In the genomic region with DNA sequence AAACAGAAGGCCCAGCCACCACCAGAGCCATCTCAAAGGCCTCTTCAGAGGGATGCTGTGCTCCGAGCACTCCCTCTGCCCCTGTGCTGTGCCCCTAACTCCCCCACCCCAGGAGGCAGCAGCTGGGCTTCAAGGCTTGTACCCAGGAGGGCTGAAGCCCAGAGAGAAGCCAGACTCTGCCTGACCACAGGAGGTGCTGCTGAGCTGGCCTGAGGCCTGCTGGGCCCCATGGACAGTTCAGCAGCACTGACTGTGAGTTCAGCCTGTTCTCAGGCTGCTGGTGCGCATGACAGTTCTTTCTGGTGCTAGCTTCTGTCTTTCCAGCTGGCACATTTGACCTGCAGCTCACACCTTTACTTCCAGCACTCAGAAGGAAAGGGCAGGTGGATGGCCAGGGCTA, we compare ENCODE assay signal across 10 mouse cellular contexts. TPM values are rescaled to one million over a fixed set of nuclear protein-coding genes. Genes with fewer than 3 reads are reported as not detected.
DNase-seq lines count a peak whose midpoint lies in the region; ATAC-seq and TF ChIP-seq lines count a peak whose summit lies in the region.
"Had no signal": no experiment of that assay in that cellular context is flagged by ENCODE, and none has a peak within 500 bp of the region (broad histone marks: within the 10 kb centered on the region; RNA-seq: fewer than 3 reads in every experiment).

No protein-coding gene starts in this region.

- H3K4me3 ChIP-seq in heart, embryonic 13.5 days = no peak overlapping the region
- no peak overlapping the region for H3K4me3 ChIP-seq in lung, postnatal 0 days (ENCODE audit: low read depth, low read length)

- no peak overlapping the region for H3K27ac ChIP-seq in heart, embryonic 13.5 days (replicated peaks)
- H3K27ac ChIP-seq in lung, postnatal 0 days (ENCODE audit: low read length) = no peak overlapping the region
- H3K27ac ChIP-seq: macrophage had no signal

- 80% methylated on average over 2 of the region's 2 CpGs for WGBS in heart, embryonic 13.5 days
- WGBS in lung, postnatal 0 days = 80% methylated on average over 2 of the region's 2 CpGs

- H3K9ac ChIP-seq in heart, embryonic 13.5 days = peak overlapping the region; percentile 33; the same call in 1 of the 2 replicates
- no peak overlapping the region for H3K9ac ChIP-seq in lung, postnatal 0 days (replicated peaks; ENCODE audit: low read depth)

- no peak overlapping the region for H3K4me2 ChIP-seq in heart, embryonic 13.5 days
- no peak overlapping the region for H3K4me2 ChIP-seq in lung, postnatal 0 days (replicated peaks; ENCODE audit: low read depth, low read length)

- TF ChIP-seq EP300 in lung, postnatal 0 days (IDR thresholded peaks at IDR 0.05) = no peak

- peaks cover 43% of the 10 kb centered on the region for H3K4me1 ChIP-seq in heart, embryonic 13.5 days
- H3K4me1 ChIP-seq in lung, postnatal 0 days (ENCODE audit: insufficient read depth, low read depth, low read length) = peaks cover 12% of the 10 kb centered on the region

- H3K27me3 ChIP-seq in heart, embryonic 13.5 days (replicated peaks) = no peaks in the 10 kb centered on the region
- no peaks in the 10 kb centered on the region for H3K27me3 ChIP-seq in lung, postnatal 0 days (replicated peaks; ENCODE audit: insufficient read depth, low read length)
- H3K27me3 ChIP-seq: Patski had no signal

- no peaks in the 10 kb centered on the region for H3K9me3 ChIP-seq in heart, embryonic 13.5 days
- no peaks in the 10 kb centered on the region for H3K9me3 ChIP-seq in lung, postnatal 0 days (ENCODE audit: low read length)

- no peak for DNase-seq in heart, adult 11 months
- no peak for DNase-seq in lung, postnatal 0 days (ENCODE audit: low spot score)
- DNase-seq in lung, postnatal 14 days = no peak
- peak; percentile 53 for DNase-seq in embryo, embryonic 10.5 days (ENCODE audit: low spot score)
- peak; percentile 68 for DNase-seq in retina, embryonic 14.5 days (ENCODE audit: low spot score)
- no peak for DNase-seq in right cerebral cortex, adult 2 months (ENCODE audit: low spot score in 2 of 2)
- no peak for DNase-seq in heart, postnatal 10 days

- no peak for ATAC-seq in heart, embryonic 13.5 days (ENCODE audit: extremely low read depth, insufficient number of reproducible peaks, low FRiP score, low TSS enrichment)
- ATAC-seq in lung, postnatal 0 days = no peak
- ATAC-seq: Patski had no signal

- TF ChIP-seq CTCF in lung, postnatal 0 days (IDR thresholded peaks at IDR 0.05) = peak; percentile 63

- peaks cover 20% of the 10 kb centered on the region for H3K36me3 ChIP-seq in heart, embryonic 13.5 days
- 0 out of 2 replicates have a peak, but pooled peaks cover 4% of the 10 kb centered on the region for H3K36me3 ChIP-seq in lung, postnatal 0 days (ENCODE audit: insufficient read depth, low read length)

- intact Hi-C loops in heart, postnatal 10 days (cut with DNase I) = no loop called here

RNA-seq across cellular contexts. Expression of a gene that starts 20.0 kb away (rescaled TPM):
- polyA plus RNA-seq in heart, embryonic 13.5 days (2015; fragmentation: Nextera tagmentation; extraction: Ambion mirVana) = 0.45 and 0.84 TPM in 2 replicates
- 1.2 and 1.8 TPM in 2 replicates for polyA plus RNA-seq in lung, postnatal 0 days (2015; fragmentation: Nextera tagmentation; extraction: Ambion mirVana)
- total RNA-seq in heart, postnatal 10 days (2021) = under 1 TPM; 0.35 to 0.62 TPM
- polyA plus RNA-seq: macrophage had no signal

RNA-seq across cellular contexts. Expression of a gene that starts 37.7 kb away (rescaled TPM):
- polyA plus RNA-seq in heart, embryonic 13.5 days (2015; fragmentation: Nextera tagmentation; extraction: Ambion mirVana) = 492 and 539 TPM in 2 replicates
- polyA plus RNA-seq in lung, postnatal 0 days (2015; fragmentation: Nextera tagmentation; extraction: Ambion mirVana) = 594 and 625 TPM in 2 replicates
- total RNA-seq in heart, postnatal 10 days (2021) = 100 to 1,000 TPM; 380 to 408 TPM

Comparison
In these comparisons a context has a peak if more than half of its experiments do, and no peak if none do; other contexts are left out.
1. DNase-seq: peak in embryo, embryonic 10.5 days (single experiment) and retina, embryonic 14.5 days (single experiment); none in heart, adult 11 months (single experiment), lung, postnatal 0 days (single experiment), lung, postnatal 14 days (single experiment), right cerebral cortex, adult 2 months (0 of 2) and heart, postnatal 10 days (0 of 2).